Mouse (Mus musculus) small intestine, adult 2 months (tissue): ENCODE results near the gene Sarnp.

ENCODE experiments used
- CTCF ChIP-seq: fragments of 200-500 bp; IDR thresholded peaks from 2 replicates; pipeline ENCODE4 v1.5.1; 2012; ENCODE audit warnings: low read depth, mild to moderate bottlenecking, control low read depth, inconsistent platforms, low read length, moderate library complexity, mixed read lengths; ENCODE audit not compliant: insufficient replicate concordance, insufficient read length; ENCODE audit errors: extremely low read depth
- POLR2A ChIP-seq: fragments of 200-500 bp; IDR thresholded peaks from 2 replicates; pipeline ENCODE4 v1.6.1; 2012; ENCODE audit warnings: low read depth, mild to moderate bottlenecking, control low read depth, inconsistent platforms, low read length, moderate library complexity

GRCm38 (mm10) chr10:128921883-128922821, 105.0 kb downstream of the Sarnp start:
- TF ChIP-seq POLR2A (no peak), CTCF (no peak)
